10 mouse cellular contexts compared by ENCODE assay signal in the genomic region with DNA sequence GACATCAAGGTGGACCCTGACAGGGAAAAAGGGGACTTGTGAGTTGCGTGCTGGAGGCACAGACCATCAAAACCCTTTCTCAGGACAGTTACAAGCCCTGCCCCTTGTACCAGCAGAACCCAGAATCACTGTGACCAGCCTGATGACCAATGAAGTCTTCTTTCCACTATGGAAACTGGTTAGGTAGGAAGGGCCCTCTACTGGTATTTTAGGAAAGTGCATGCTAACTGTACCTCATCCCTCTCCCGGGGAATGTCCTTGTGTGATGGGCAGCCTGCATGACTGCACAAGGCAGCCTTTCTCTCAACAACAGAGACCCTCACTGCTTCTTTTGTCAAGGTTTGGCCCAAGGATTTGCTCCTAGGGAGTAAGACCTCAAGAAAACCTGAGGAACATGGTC. TPM values are rescaled to one million over a fixed set of nuclear protein-coding genes. Genes with fewer than 3 reads are reported as not detected.
DNase-seq lines count a peak whose midpoint lies in the region; ATAC-seq and TF ChIP-seq lines count a peak whose summit lies in the region.
"Had no signal": no experiment of that assay in that cellular context is flagged by ENCODE, and none has a peak within 500 bp of the region (broad histone marks: within the 10 kb centered on the region; RNA-seq: fewer than 3 reads in every experiment).

No protein-coding gene starts in this region.

- H3K27ac ChIP-seq in kidney, embryonic 15.5 days, result no peak overlapping the region
- no peak overlapping the region for H3K27ac ChIP-seq in CH12.LX (ENCODE audit: insufficient read depth, low read depth)
- no peak overlapping the region for H3K27ac ChIP-seq in forebrain, embryonic 16.5 days (ENCODE audit: low read length)
- H3K27ac ChIP-seq: neural tube, embryonic 15.5 days had no signal

- WGBS in kidney, embryonic 15.5 days, result 26% methylated on average over 2 of the region's 2 CpGs
- 22% methylated on average over 2 of the region's 2 CpGs for WGBS in forebrain, embryonic 16.5 days

- no peaks in the 10 kb centered on the region for H3K27me3 ChIP-seq in kidney, embryonic 15.5 days
- H3K27me3 ChIP-seq in CH12.LX (replicated peaks), result peaks cover 60% of the 10 kb centered on the region
- no peaks in the 10 kb centered on the region for H3K27me3 ChIP-seq in forebrain, embryonic 16.5 days (replicated peaks; ENCODE audit: control insufficient read depth, insufficient read depth, low read length)
- H3K27me3 ChIP-seq: neural tube, embryonic 15.5 days had no signal

- no peaks in the 10 kb centered on the region for H3K4me1 ChIP-seq in kidney, embryonic 15.5 days
- H3K4me1 ChIP-seq in CH12.LX (ENCODE audit: control insufficient read depth in 1 of 2, insufficient read depth in 2 of 2), result no peaks in the 10 kb centered on the region
- no peaks in the 10 kb centered on the region for H3K4me1 ChIP-seq in forebrain, embryonic 16.5 days (replicated peaks; ENCODE audit: control insufficient read depth, insufficient read depth, low read length)
- H3K4me1 ChIP-seq: neural tube, embryonic 15.5 days had no signal

- ATAC-seq in kidney, embryonic 15.5 days (replicated peaks; ENCODE audit: low FRiP score), result no peak
- no peak for ATAC-seq in erythroid progenitor cell, adult 5-6 weeks (replicated peaks; ENCODE audit: low FRiP score, poor library complexity, severe bottlenecking)
- no peak for ATAC-seq in forebrain, embryonic 16.5 days

- dilution Hi-C loops in CH12.LX (cut with MboI; ENCODE audit: extremely low pct_ligation_motif_present, extremely low pct_unique_long_range_greater_than_20kb, low sequenced_read_pairs), result no loop called here

- no peaks in the 10 kb centered on the region for H3K36me3 ChIP-seq in kidney, embryonic 15.5 days
- no peaks in the 10 kb centered on the region for H3K36me3 ChIP-seq in CH12.LX (replicated peaks in 1 of 2; ENCODE audit: control insufficient read depth in 1 of 2, insufficient read depth in 1 of 2, low read length in 1 of 2)
- no peaks in the 10 kb centered on the region for H3K36me3 ChIP-seq in forebrain, embryonic 16.5 days (ENCODE audit: control insufficient read depth, insufficient read depth)
- H3K36me3 ChIP-seq: neural tube, embryonic 15.5 days had no signal

- in situ Hi-C loops in CH12.LX (cut with MboI; ENCODE audit: low pct_ligation_motif_present, low pct_unique_long_range_greater_than_20kb, low sequenced_read_pairs), result no loop called here

- H3K4me2 ChIP-seq in kidney, embryonic 15.5 days, result no peak overlapping the region
- no peak overlapping the region for H3K4me2 ChIP-seq in CH12.LX (ENCODE audit: insufficient read depth, low read depth, poor library complexity, severe bottlenecking)
- no peak overlapping the region for H3K4me2 ChIP-seq in forebrain, embryonic 16.5 days (ENCODE audit: low read length)
- H3K4me2 ChIP-seq: neural tube, embryonic 15.5 days had no signal

- no peak for TF ChIP-seq EP300 in CH12.LX (IDR thresholded peaks at IDR 0.05; ENCODE audit: low read length)

- no peaks in the 10 kb centered on the region for H3K9me3 ChIP-seq in kidney, embryonic 15.5 days (replicated peaks)
- peaks cover 10% of the 10 kb centered on the region for H3K9me3 ChIP-seq in CH12.LX (replicated peaks; ENCODE audit: low read length)
- no peaks in the 10 kb centered on the region for H3K9me3 ChIP-seq in forebrain, embryonic 16.5 days (ENCODE audit: control insufficient read depth, low read length)
- H3K9me3 ChIP-seq: neural tube, embryonic 15.5 days had no signal

- peak; percentile 40 for TF ChIP-seq RAD21 in CH12.LX (IDR thresholded peaks at IDR 0.05; ENCODE audit: low read depth, low read length)

- TF ChIP-seq CTCF in CH12.LX (conservative IDR thresholded peaks at IDR 0.05 in 1 of 2, IDR thresholded peaks at IDR 0.05 in 1 of 2; ENCODE audit: low read depth in 2 of 2, low read length in 2 of 2), result peak; percentile 68 to 69

- peak; percentile 40 for DNase-seq in adrenal gland, postnatal 10 days
- no peak for DNase-seq in adrenal gland, postnatal 4 days (ENCODE audit: low spot score in 2 of 2)
- peak; percentile 12 for DNase-seq in kidney, postnatal 14 days
- DNase-seq in CH12.LX (ENCODE audit: extremely low read depth), result no peak
- peak; percentile 20 for DNase-seq in forelimb bud, embryonic 11.5 days (ENCODE audit: low read depth, low spot score)

- no peak overlapping the region for H3K4me3 ChIP-seq in kidney, embryonic 15.5 days (replicated peaks)
- H3K4me3 ChIP-seq in CH12.LX (replicated peaks in 1 of 3; ENCODE audit: low read depth in 2 of 3, low read length in 2 of 3, poor library complexity in 1 of 3), result no peak overlapping the region
- H3K4me3 ChIP-seq in forebrain, embryonic 16.5 days (replicated peaks; ENCODE audit: low read length), result no peak overlapping the region
- H3K4me3 ChIP-seq: neural tube, embryonic 15.5 days had no signal

- no peak for TF ChIP-seq POLR2A in CH12.LX (IDR thresholded peaks at IDR 0.05; ENCODE audit: low read depth, low read length)

- no peak overlapping the region for H3K9ac ChIP-seq in kidney, embryonic 15.5 days
- no peak overlapping the region for H3K9ac ChIP-seq in CH12.LX (ENCODE audit: insufficient read depth, low read depth)
- no peak overlapping the region for H3K9ac ChIP-seq in forebrain, embryonic 16.5 days (replicated peaks; ENCODE audit: low read depth, low read length)
- H3K9ac ChIP-seq: neural tube, embryonic 15.5 days had no signal

- no peaks in the 10 kb centered on the region for H3K79me2 ChIP-seq in CH12.LX (replicated peaks; ENCODE audit: control insufficient read depth, extremely low read depth, insufficient read depth, poor library complexity, severe bottlenecking)

TF ChIP-seq in CH12.LX, 34 proteins besides CTCF, POLR2A, EP300 and RAD21:
- TF ChIP-seq USF2 (conservative IDR thresholded peaks at IDR 0.05; ENCODE audit: low read depth, low read length), result no peak
- peak; percentile 43 for TF ChIP-seq SMC3 (IDR thresholded peaks at IDR 0.05; ENCODE audit: low read depth, low read length)

RNA-seq across cellular contexts. Expression of gene Rdh8, which starts 24.4 kb away (rescaled TPM):
- not detected for total RNA-seq in adrenal gland, postnatal 10 days (2021)
- total RNA-seq in adrenal gland, postnatal 4 days (2021), result not detected
- polyA plus RNA-seq in kidney, embryonic 15.5 days (2015; fragmentation: Nextera tagmentation; extraction: Ambion mirVana), result not detected in 2 replicates
- not detected in 2 replicates for total RNA-seq in CH12.LX (2012; rRNA removed)
- not detected in 2 replicates for total RNA-seq in CH12.LX (2014; rRNA removed)
- not detected in 2 replicates for polyA plus RNA-seq in CH12.LX (2012; ENCODE audit: insufficient read length, low read depth)
- not detected in 2 replicates for total RNA-seq in erythroid progenitor cell, adult 5-6 weeks (2015; ENCODE audit: low replicate concordance)
- not detected in 2 replicates for total RNA-seq in erythroid progenitor cell, adult 5-6 weeks (2017; ENCODE audit: low replicate concordance)
- not detected in 2 replicates for polyA plus RNA-seq in forebrain, embryonic 16.5 days (2015; fragmentation: Nextera tagmentation; extraction: Ambion mirVana)
- total RNA-seq: layer of hippocampus, adult 18-20 months had no signal
- polyA plus RNA-seq: neural tube, embryonic 15.5 days had no signal

RNA-seq across cellular contexts. Expression of gene A230050P20Rik, which starts 25.8 kb away (rescaled TPM):
- 10 to 100 TPM; 17.1 to 28.0 TPM for total RNA-seq in adrenal gland, postnatal 10 days (2021)
- total RNA-seq in adrenal gland, postnatal 4 days (2021), result 10 to 100 TPM; 34.4 to 43.7 TPM
- 15.2 and 16.1 TPM in 2 replicates for polyA plus RNA-seq in kidney, embryonic 15.5 days (2015; fragmentation: Nextera tagmentation; extraction: Ambion mirVana)
- total RNA-seq in CH12.LX (2012; rRNA removed) (18.8 and 25.2 TPM in 2 replicates), CH12.LX (2014; rRNA removed) (3.3 and 3.7 TPM in 2 replicates)
- 11.0 and 11.2 TPM in 2 replicates for polyA plus RNA-seq in CH12.LX (2012; ENCODE audit: insufficient read length, low read depth)
- 1.1 and 1.7 TPM in 2 replicates for total RNA-seq in erythroid progenitor cell, adult 5-6 weeks (2015; ENCODE audit: low replicate concordance)
- total RNA-seq in erythroid progenitor cell, adult 5-6 weeks (2017; ENCODE audit: low replicate concordance), result 3.7 and 4.3 TPM in 2 replicates
- polyA plus RNA-seq in forebrain, embryonic 16.5 days (2015; fragmentation: Nextera tagmentation; extraction: Ambion mirVana), result 4.6 and 8.8 TPM in 2 replicates

RNA-seq across cellular contexts. Expression of gene Col5a3, which starts 27.8 kb away (rescaled TPM):
- total RNA-seq in adrenal gland, postnatal 10 days (2021), result 100 to 1,000 TPM in 1 of 2 experiments, 10 to 100 TPM in 1; 99.1 to 106 TPM
- 100 to 1,000 TPM; 233 TPM for total RNA-seq in adrenal gland, postnatal 4 days (2021)
- polyA plus RNA-seq in kidney, embryonic 15.5 days (2015; fragmentation: Nextera tagmentation; extraction: Ambion mirVana), result 2.5 and 4.4 TPM in 2 replicates
- 0.08 and 0.25 TPM in 2 replicates for total RNA-seq in CH12.LX (2012; rRNA removed)
- not detected in 2 replicates for total RNA-seq in CH12.LX (2014; rRNA removed)
- 0.04 TPM in 1 of 2 replicates, not detected in the other for polyA plus RNA-seq in CH12.LX (2012; ENCODE audit: insufficient read length, low read depth)
- total RNA-seq in erythroid progenitor cell, adult 5-6 weeks (2015; ENCODE audit: low replicate concordance), result 1.3 TPM in 1 of 2 replicates, not detected in the other
- total RNA-seq in erythroid progenitor cell, adult 5-6 weeks (2017; ENCODE audit: low replicate concordance), result 0.39 TPM in 1 of 2 replicates, not detected in the other
- 0.26 and 0.33 TPM in 2 replicates for polyA plus RNA-seq in forebrain, embryonic 16.5 days (2015; fragmentation: Nextera tagmentation; extraction: Ambion mirVana)

RNA-seq across cellular contexts. Expression of gene Angptl6, which starts 36.9 kb away (rescaled TPM):
- 1 to 10 TPM; 5.0 to 5.3 TPM for total RNA-seq in adrenal gland, postnatal 10 days (2021)
- 1 to 10 TPM; 2.7 to 3.2 TPM for total RNA-seq in adrenal gland, postnatal 4 days (2021)
- polyA plus RNA-seq in kidney, embryonic 15.5 days (2015; fragmentation: Nextera tagmentation; extraction: Ambion mirVana), result 2.5 and 2.8 TPM in 2 replicates
- total RNA-seq in CH12.LX (2012; rRNA removed), result 3.4 and 11.8 TPM in 2 replicates
- total RNA-seq in CH12.LX (2014; rRNA removed), result 1.4 and 2.0 TPM in 2 replicates
- polyA plus RNA-seq in CH12.LX (2012; ENCODE audit: insufficient read length, low read depth), result 0.57 and 1.1 TPM in 2 replicates
- not detected in 2 replicates for total RNA-seq in erythroid progenitor cell, adult 5-6 weeks (2015; ENCODE audit: low replicate concordance)
- total RNA-seq in erythroid progenitor cell, adult 5-6 weeks (2017; ENCODE audit: low replicate concordance), result 0.53 TPM in 1 of 2 replicates, not detected in the other
- polyA plus RNA-seq in forebrain, embryonic 16.5 days (2015; fragmentation: Nextera tagmentation; extraction: Ambion mirVana), result 16.6 and 20.2 TPM in 2 replicates

RNA-seq across cellular contexts. Expression of gene Ppan, which starts 45.3 kb away (rescaled TPM):
- total RNA-seq in adrenal gland, postnatal 10 days (2021), result 10 to 100 TPM; 32.6 to 38.2 TPM
- 10 to 100 TPM; 47.4 to 53.4 TPM for total RNA-seq in adrenal gland, postnatal 4 days (2021)
- polyA plus RNA-seq in kidney, embryonic 15.5 days (2015; fragmentation: Nextera tagmentation; extraction: Ambion mirVana), result 84.2 and 93.7 TPM in 2 replicates
- total RNA-seq in CH12.LX (2012; rRNA removed) (346 and 359 TPM in 2 replicates), CH12.LX (2014; rRNA removed) (242 and 272 TPM in 2 replicates)
- 359 and 389 TPM in 2 replicates for polyA plus RNA-seq in CH12.LX (2012; ENCODE audit: insufficient read length, low read depth)
- 6.7 and 19.1 TPM in 2 replicates for total RNA-seq in erythroid progenitor cell, adult 5-6 weeks (2015; ENCODE audit: low replicate concordance)
- 7.1 and 16.2 TPM in 2 replicates for total RNA-seq in erythroid progenitor cell, adult 5-6 weeks (2017; ENCODE audit: low replicate concordance)
- polyA plus RNA-seq in forebrain, embryonic 16.5 days (2015; fragmentation: Nextera tagmentation; extraction: Ambion mirVana), result 59.6 and 60.4 TPM in 2 replicates

Comparison
In these comparisons a context has a peak if more than half of its experiments do, and no peak if none do; other contexts are left out.
1. DNase-seq: peak in adrenal gland, postnatal 10 days (single experiment), kidney, postnatal 14 days (single experiment) and forelimb bud, embryonic 11.5 days (single experiment); none in adrenal gland, postnatal 4 days (0 of 2) and CH12.LX (single experiment).
2. RNA of gene Col5a3, which starts 27.8 kb away (total RNA-seq): 233 TPM in adrenal gland, postnatal 4 days and 99.1 to 106 TPM in adrenal gland, postnatal 10 days; 0.39 to 1.3 TPM in erythroid progenitor cell, adult 5-6 weeks and 0.08 to 0.25 TPM in CH12.LX; every median in the first group is over 10 times any median in the second.